Mouse (Mus musculus): Measurements from ENCODE around the gene Vmn2r87. TPM values are rescaled to one million over a fixed set of nuclear protein-coding genes. Genes with fewer than 3 reads are reported as not detected.

Gene Vmn2r87
- polyA plus RNA-seq (2017; shearing (Covaris generic)), result not detected

GRCm38 (mm10) chr10:130497296-130497695 lies at the start of gene Vmn2r87:
Gene Vmn2r87 (minus strand): TSS chr10:130497396.

GRCm38 (mm10) chr10:130455950-130456349 lies 41.2 kb downstream of the Vmn2r87 start, which contains the start of gene Vmn2r86:
Gene Vmn2r86 (minus strand): TSS chr10:130456050.

GRCm38 (mm10) chr10:130429603-130430002 lies 67.6 kb downstream of the Vmn2r87 start, which contains the start of gene Vmn2r85:
Gene Vmn2r85 (minus strand): TSS chr10:130429703.

Other genes starting within 250 kb of the Vmn2r87 start
- gene Neurod4, start 217.2 kb downstream of the Vmn2r87 start, polyA plus RNA-seq (2017; shearing (Covaris generic)), result not detected
- 218 TPM for gene Tespa1, start 174.5 kb downstream of the Vmn2r87 start, polyA plus RNA-seq (2017; shearing (Covaris generic))
- 1.1 TPM for gene Vmn2r84, start 103.1 kb downstream of the Vmn2r87 start, polyA plus RNA-seq (2017; shearing (Covaris generic))
- gene Vmn2r85, start 67.7 kb downstream of the Vmn2r87 start, polyA plus RNA-seq (2017; shearing (Covaris generic)), result not detected
- 0.02 TPM for gene Vmn2r86, start 41.3 kb downstream of the Vmn2r87 start, polyA plus RNA-seq (2017; shearing (Covaris generic))